11 mouse cellular contexts compared by ENCODE assay signal in the genomic region with DNA sequence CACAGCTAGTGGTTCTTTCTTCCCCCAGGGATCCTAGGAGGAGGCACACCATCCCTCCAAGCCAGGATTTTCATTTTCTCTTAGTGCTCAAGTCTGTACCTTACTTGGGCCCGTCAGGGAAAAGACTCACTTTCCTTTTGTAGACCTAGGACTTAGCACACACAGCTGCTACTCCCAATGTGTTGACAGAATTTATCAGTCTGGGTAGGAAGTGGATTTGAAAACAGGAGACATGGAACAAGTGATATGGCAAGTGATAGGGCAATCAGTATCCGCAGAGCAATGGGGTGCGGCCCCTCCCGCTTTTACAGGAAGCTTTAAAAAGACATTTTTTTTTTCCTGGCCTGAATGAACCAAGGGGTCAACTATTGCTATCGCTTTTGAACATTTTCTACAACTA. TPM values are rescaled to one million over a fixed set of nuclear protein-coding genes. Genes with fewer than 3 reads are reported as not detected.
DNase-seq lines count a peak whose midpoint lies in the region; ATAC-seq and TF ChIP-seq lines count a peak whose summit lies in the region.
"Had no signal": no experiment of that assay in that cellular context is flagged by ENCODE, and none has a peak within 500 bp of the region (broad histone marks: within the 10 kb centered on the region; RNA-seq: fewer than 3 reads in every experiment).

No protein-coding gene starts in this region.

- no peak for ATAC-seq in forebrain, embryonic 11.5 days (replicated peaks; ENCODE audit: low FRiP score)
- no peak; the same call in 1 of the 2 replicates for ATAC-seq in hindbrain, embryonic 15.5 days (ENCODE audit: low FRiP score, low read depth)
- ATAC-seq in midbrain, postnatal 0 days (ENCODE audit: low FRiP score), result no peak

- no peaks in the 10 kb centered on the region for H3K36me3 ChIP-seq in forebrain, embryonic 11.5 days (ENCODE audit: control insufficient read depth, insufficient read depth, low read length)
- H3K36me3 ChIP-seq in hindbrain, embryonic 15.5 days, result no peaks in the 10 kb centered on the region
- H3K36me3 ChIP-seq in midbrain, postnatal 0 days (ENCODE audit: insufficient read depth, low read length), result no peaks in the 10 kb centered on the region
- H3K36me3 ChIP-seq: embryonic facial prominence, embryonic 15.5 days; limb, embryonic 13.5 days had no signal

- H3K9ac ChIP-seq in forebrain, embryonic 11.5 days (ENCODE audit: low read length), result no peak overlapping the region
- H3K9ac ChIP-seq in hindbrain, embryonic 15.5 days, result peak overlapping the region; percentile 68; the same call in 1 of the 2 replicates
- H3K9ac ChIP-seq in midbrain, postnatal 0 days (replicated peaks; ENCODE audit: low read length, poor library complexity, severe bottlenecking), result peak overlapping the region; percentile 60; the same call in 1 of the 2 replicates
- H3K9ac ChIP-seq: embryonic facial prominence, embryonic 15.5 days; limb, embryonic 13.5 days had no signal

- DNase-seq in layer of hippocampus, adult 11-12 months (ENCODE audit: low spot score), result peak; percentile 9
- no peak for DNase-seq in layer of hippocampus, adult 9-11 months
- no peak for DNase-seq in forebrain, embryonic 11.5 days (ENCODE audit: low spot score)
- DNase-seq in midbrain, postnatal 0 days (ENCODE audit: low spot score), result no peak
- DNase-seq in gastrocnemius, postnatal 14 days, result no peak
- DNase-seq in spleen, postnatal 14 days (ENCODE audit: low spot score in 2 of 2), result no peak
- DNase-seq in kidney, postnatal 14 days, result no peak

- TF ChIP-seq CTCF in midbrain, postnatal 0 days (IDR thresholded peaks at IDR 0.05), result no peak

- peaks cover 7% of the 10 kb centered on the region for H3K27me3 ChIP-seq in forebrain, embryonic 11.5 days (ENCODE audit: control insufficient read depth, insufficient read depth, low read length)
- 0 out of 2 replicates have a peak, but pooled peaks cover 2% of the 10 kb centered on the region for H3K27me3 ChIP-seq in hindbrain, embryonic 15.5 days
- no peaks in the 10 kb centered on the region for H3K27me3 ChIP-seq in midbrain, postnatal 0 days (ENCODE audit: insufficient read depth, low read length)

- H3K27ac ChIP-seq in forebrain, embryonic 11.5 days (ENCODE audit: low read depth, low read length), result no peak overlapping the region
- H3K27ac ChIP-seq in hindbrain, embryonic 15.5 days (replicated peaks), result peak overlapping the region; percentile 86
- H3K27ac ChIP-seq in midbrain, postnatal 0 days (ENCODE audit: low read depth, low read length), result peak overlapping the region; percentile 80
- H3K27ac ChIP-seq: embryonic facial prominence, embryonic 15.5 days; limb, embryonic 13.5 days had no signal

- peaks cover 6% of the 10 kb centered on the region; the same call in 1 of the 2 replicates for H3K4me1 ChIP-seq in forebrain, embryonic 11.5 days (replicated peaks; ENCODE audit: control insufficient read depth, insufficient read depth, low read length)
- H3K4me1 ChIP-seq in hindbrain, embryonic 15.5 days (replicated peaks), result peaks cover 14% of the 10 kb centered on the region
- H3K4me1 ChIP-seq in midbrain, postnatal 0 days (ENCODE audit: insufficient read depth, low read length), result no peaks in the 10 kb centered on the region

- H3K4me3 ChIP-seq in forebrain, embryonic 11.5 days (ENCODE audit: low read depth, low read length), result peak overlapping the region; percentile 42; the same call in 1 of the 2 replicates
- H3K4me3 ChIP-seq in hindbrain, embryonic 15.5 days, result peak overlapping the region; percentile 56
- peak overlapping the region; percentile 45 for H3K4me3 ChIP-seq in midbrain, postnatal 0 days (ENCODE audit: low read depth, low read length)
- H3K4me3 ChIP-seq: embryonic facial prominence, embryonic 15.5 days had no signal

- intact Hi-C loops in gastrocnemius, postnatal 14 days (cut with DNase I; ENCODE audit: low total_unique reads), result no loop called here

- peak overlapping the region; percentile 87; the same call in 1 of the 2 replicates for H3K4me2 ChIP-seq in forebrain, embryonic 11.5 days (ENCODE audit: low read depth, low read length, severe bottlenecking)
- H3K4me2 ChIP-seq in hindbrain, embryonic 15.5 days, result peak overlapping the region; percentile 73
- peak overlapping the region; percentile 63 for H3K4me2 ChIP-seq in midbrain, postnatal 0 days (ENCODE audit: low read depth, low read length, poor library complexity, severe bottlenecking)

- WGBS in forebrain, embryonic 11.5 days, result 5% methylated on average over 5 of the region's 5 CpGs
- 7% methylated on average over 5 of the region's 5 CpGs for WGBS in hindbrain, embryonic 15.5 days
- 9% methylated on average over 5 of the region's 5 CpGs for WGBS in midbrain, postnatal 0 days

- H3K9me3 ChIP-seq in forebrain, embryonic 11.5 days (ENCODE audit: control insufficient read depth, low read length), result no peaks in the 10 kb centered on the region
- H3K9me3 ChIP-seq in hindbrain, embryonic 15.5 days, result no peaks in the 10 kb centered on the region
- H3K9me3 ChIP-seq in midbrain, postnatal 0 days (ENCODE audit: low read length), result no peaks in the 10 kb centered on the region
- H3K9me3 ChIP-seq: embryonic facial prominence, embryonic 15.5 days; limb, embryonic 13.5 days had no signal

RNA-seq across cellular contexts. Expression of gene Cyp4x1, which starts 1.0 kb away (rescaled TPM):
- 0.31 and 0.47 TPM in 2 replicates for polyA plus RNA-seq in forebrain, embryonic 11.5 days (2014; fragmentation: Nextera tagmentation; extraction: Ambion mirVana)
- 10.6 and 11.5 TPM in 2 replicates for polyA plus RNA-seq in hindbrain, embryonic 15.5 days (2015; fragmentation: Nextera tagmentation; extraction: Ambion mirVana)
- total RNA-seq in midbrain, postnatal 0 days (2014; rRNA removed), result 24.7 and 30.2 TPM in 2 replicates
- 11.3 and 12.0 TPM in 2 replicates for polyA plus RNA-seq in midbrain, postnatal 0 days (2015; fragmentation: Nextera tagmentation; extraction: Ambion mirVana)
- not detected for total RNA-seq in gastrocnemius, postnatal 14 days (2021)
- total RNA-seq: neutrophil, adult 5-6 weeks had no signal
- polyA plus RNA-seq: limb, embryonic 13.5 days had no signal

RNA-seq across cellular contexts. Expression of gene Pdzk1ip1, which starts 44.6 kb away (rescaled TPM):
- 13.8 and 16.2 TPM in 2 replicates for polyA plus RNA-seq in forebrain, embryonic 11.5 days (2014; fragmentation: Nextera tagmentation; extraction: Ambion mirVana)
- polyA plus RNA-seq in hindbrain, embryonic 15.5 days (2015; fragmentation: Nextera tagmentation; extraction: Ambion mirVana), result 2.7 and 3.7 TPM in 2 replicates
- 1.3 and 1.9 TPM in 2 replicates for total RNA-seq in midbrain, postnatal 0 days (2014; rRNA removed)
- polyA plus RNA-seq in midbrain, postnatal 0 days (2015; fragmentation: Nextera tagmentation; extraction: Ambion mirVana), result 3.0 and 3.7 TPM in 2 replicates
- under 1 TPM in 1 of 2 experiments, not detected in 1; 0.57 TPM for total RNA-seq in gastrocnemius, postnatal 14 days (2021)
